In the genomic region with DNA sequence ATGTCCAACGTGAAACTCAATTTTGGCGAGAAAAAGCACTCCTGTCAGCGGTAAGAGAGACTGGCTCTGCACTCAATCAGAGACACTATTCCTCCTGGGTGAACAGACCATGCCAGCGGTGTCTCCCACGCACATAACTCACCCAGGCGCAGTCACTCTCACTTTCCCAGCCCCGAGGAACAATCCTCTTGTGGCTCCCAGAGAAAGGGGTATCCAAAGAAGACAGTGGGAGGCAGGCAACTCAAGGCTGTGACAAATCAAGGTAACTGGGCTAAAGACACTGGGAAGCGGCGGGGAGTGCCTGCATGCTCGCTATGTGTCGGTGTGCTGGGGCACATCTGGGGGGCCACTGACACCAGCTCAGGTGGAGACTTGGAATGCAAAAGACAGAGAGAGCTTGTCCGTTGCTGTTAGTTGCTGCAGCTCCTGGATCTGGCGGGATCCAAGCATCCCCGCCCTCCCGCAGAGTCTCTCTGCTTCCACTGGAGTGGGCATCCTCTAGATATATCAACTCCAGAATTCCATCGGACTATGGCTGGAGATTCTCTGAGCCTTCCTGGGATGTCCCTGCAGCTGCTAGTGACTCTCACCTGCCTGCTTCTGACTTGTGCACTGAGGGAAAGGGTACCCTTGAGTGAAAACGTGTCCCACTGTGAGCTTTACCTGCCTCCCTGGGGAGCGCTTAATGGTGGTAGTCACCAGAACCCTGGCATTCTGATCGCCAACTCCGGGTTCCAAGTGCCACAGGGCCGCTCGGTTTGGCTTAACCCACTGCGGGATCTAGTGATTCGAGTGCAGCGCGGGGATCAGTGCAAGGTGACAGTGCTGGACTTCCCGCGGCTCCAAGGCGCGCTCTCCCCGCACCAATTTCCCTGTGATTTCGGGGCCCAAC, we compare ENCODE assay signal across 9 mouse cellular contexts. TPM values are rescaled to one million over a fixed set of nuclear protein-coding genes. Genes with fewer than 3 reads are reported as not detected.
DNase-seq lines count a peak whose midpoint lies in the region; ATAC-seq and TF ChIP-seq lines count a peak whose summit lies in the region.
"Had no signal": no experiment of that assay in that cellular context is flagged by ENCODE, and none has a peak within 500 bp of the region (broad histone marks: within the 10 kb centered on the region; RNA-seq: fewer than 3 reads in every experiment).

A gene (plus strand): TSS at position 532 of the 892 bp plus-strand sequence.

- H3K27ac ChIP-seq in intestine, embryonic 14.5 days (ENCODE audit: low read depth), result no peak within 1 kb of the TSS
- H3K27ac ChIP-seq in intestine, postnatal 0 days (ENCODE audit: low read depth, low read length), result no peak within 1 kb of the TSS
- no peak within 1 kb of the TSS for H3K27ac ChIP-seq in midbrain, embryonic 16.5 days (ENCODE audit: low read length)

- no peak for ATAC-seq in intestine, embryonic 14.5 days (replicated peaks; ENCODE audit: low FRiP score, low TSS enrichment, low read depth)
- ATAC-seq in intestine, postnatal 0 days, result no peak
- peak; percentile 45; the same call in 1 of the 2 replicates for ATAC-seq in midbrain, embryonic 16.5 days
- no peak for ATAC-seq in granulocyte monocyte progenitor cell, adult 5-6 weeks (replicated peaks; ENCODE audit: poor library complexity, severe bottlenecking)

- H3K4me2 ChIP-seq in intestine, embryonic 14.5 days (ENCODE audit: low read length), result peak within 1 kb of the TSS; percentile 40
- no peak within 1 kb of the TSS for H3K4me2 ChIP-seq in intestine, postnatal 0 days (replicated peaks; ENCODE audit: low read depth)
- peak within 1 kb of the TSS; percentile 91 for H3K4me2 ChIP-seq in midbrain, embryonic 16.5 days (ENCODE audit: low read length)

- no peak within 1 kb of the TSS for H3K9ac ChIP-seq in intestine, embryonic 14.5 days (ENCODE audit: low read length)
- no peak within 1 kb of the TSS for H3K9ac ChIP-seq in intestine, postnatal 0 days (ENCODE audit: low read depth, low read length)
- peak within 1 kb of the TSS; percentile 46 for H3K9ac ChIP-seq in midbrain, embryonic 16.5 days (ENCODE audit: low read depth, low read length)

- H3K27me3 ChIP-seq in intestine, embryonic 14.5 days (replicated peaks; ENCODE audit: control insufficient read depth, insufficient read depth, low read length), result peaks cover 26% of the 10 kb centered on the region
- H3K27me3 ChIP-seq in intestine, postnatal 0 days (replicated peaks; ENCODE audit: control insufficient read depth, insufficient read depth, low read length), result peaks cover 14% of the 10 kb centered on the region; the same call in 1 of the 2 replicates
- peaks cover 16% of the 10 kb centered on the region for H3K27me3 ChIP-seq in midbrain, embryonic 16.5 days (ENCODE audit: control insufficient read depth, insufficient read depth, low read depth, low read length)

- TF ChIP-seq CTCF in intestine, postnatal 0 days (IDR thresholded peaks at IDR 0.05; ENCODE audit: low read depth), result no peak

- no peaks in the 10 kb centered on the region for H3K4me1 ChIP-seq in intestine, embryonic 14.5 days (replicated peaks; ENCODE audit: control insufficient read depth, insufficient read depth, low read length)
- H3K4me1 ChIP-seq in intestine, postnatal 0 days (replicated peaks; ENCODE audit: control insufficient read depth, insufficient read depth, low read length), result no peaks in the 10 kb centered on the region
- peaks cover 4% of the 10 kb centered on the region; the same call in 1 of the 2 replicates for H3K4me1 ChIP-seq in midbrain, embryonic 16.5 days (ENCODE audit: control insufficient read depth, insufficient read depth, low read length)

- 2% methylated on average over 32 of the region's 32 CpGs for WGBS in intestine, embryonic 14.5 days
- 3% methylated on average over 32 of the region's 32 CpGs for WGBS in intestine, postnatal 0 days
- whole genome bisulfite sequencing in midbrain, embryonic 16.5 days, result 1% methylated on average over 32 of the region's 32 CpGs

- H3K36me3 ChIP-seq in intestine, embryonic 14.5 days (ENCODE audit: control insufficient read depth, insufficient read depth, low read length), result no peaks in the 10 kb centered on the region
- no peaks in the 10 kb centered on the region for H3K36me3 ChIP-seq in intestine, postnatal 0 days (ENCODE audit: control insufficient read depth, insufficient read depth)
- no peaks in the 10 kb centered on the region for H3K36me3 ChIP-seq in midbrain, embryonic 16.5 days (ENCODE audit: control insufficient read depth, insufficient read depth, low read length)
- H3K36me3 ChIP-seq: G1E had no signal

- H3K9me3 ChIP-seq in intestine, embryonic 14.5 days (ENCODE audit: control insufficient read depth, low read length), result no peaks in the 10 kb centered on the region
- H3K9me3 ChIP-seq in intestine, postnatal 0 days (ENCODE audit: control insufficient read depth), result no peaks in the 10 kb centered on the region
- no peaks in the 10 kb centered on the region for H3K9me3 ChIP-seq in midbrain, embryonic 16.5 days (replicated peaks; ENCODE audit: control insufficient read depth, low read length, poor library complexity, severe bottlenecking)
- H3K9me3 ChIP-seq: G1E had no signal

- peak; percentile 60 for DNase-seq in intestine, embryonic 14.5 days (ENCODE audit: low spot score)
- DNase-seq in ZHBTc4 (ENCODE audit: low read depth, low spot score), result peak; percentile 39
- peak; percentile 5 for DNase-seq in heart, postnatal 4 days
- DNase-seq in gastrocnemius, postnatal 25 days, result no peak
- DNase-seq in urinary bladder, postnatal 10 days (ENCODE audit: low spot score), result no peak

- H3K4me3 ChIP-seq in intestine, embryonic 14.5 days (ENCODE audit: low read depth, low read length), result peak within 1 kb of the TSS; percentile 13
- H3K4me3 ChIP-seq in intestine, postnatal 0 days (ENCODE audit: low read depth, low read length), result no peak within 1 kb of the TSS
- peak within 1 kb of the TSS; percentile 45 for H3K4me3 ChIP-seq in midbrain, embryonic 16.5 days (ENCODE audit: low read depth, low read length)

RNA-seq across cellular contexts. Expression of the gene that starts here (rescaled TPM):
- 0.20 and 0.24 TPM in 2 replicates for polyA plus RNA-seq in intestine, embryonic 14.5 days (2014; fragmentation: Nextera tagmentation; extraction: Ambion mirVana)
- polyA plus RNA-seq in intestine, postnatal 0 days (2015; fragmentation: Nextera tagmentation; extraction: Ambion mirVana), result 0.07 TPM in 2 replicates
- total RNA-seq in heart, postnatal 4 days (2021), result under 1 TPM; 0.34 to 0.55 TPM
- polyA plus RNA-seq in midbrain, embryonic 16.5 days (2015; fragmentation: Nextera tagmentation; extraction: Ambion mirVana), result 0.09 and 0.16 TPM in 2 replicates
- total RNA-seq in gastrocnemius, postnatal 25 days (2021), result not detected
- total RNA-seq in granulocyte monocyte progenitor cell, adult 5-6 weeks (2014; fragmentation: Nextera tagmentation), result not detected in 2 replicates
- total RNA-seq in granulocyte monocyte progenitor cell, adult 5-6 weeks (2017), result not detected in 2 replicates
- polyA plus RNA-seq: G1E had no signal

Comparison
In these comparisons a context has a peak if more than half of its experiments do, and no peak if none do; other contexts are left out.
1. Peak in DNase-seq, H3K4me3 ChIP-seq and H3K4me2 ChIP-seq in intestine, embryonic 14.5 days; RNA of the gene not detected or under 1 TPM.
2. Peak in DNase-seq in heart, postnatal 4 days; RNA of the gene not detected or under 1 TPM.
3. Peak in ATAC-seq, H3K4me3 ChIP-seq, H3K9ac ChIP-seq and H3K4me2 ChIP-seq in midbrain, embryonic 16.5 days; RNA of the gene not detected or under 1 TPM.